Mouse (Mus musculus) spleen, adult 18-20 months (tissue): Measurements from ENCODE around the gene Ccnb1.
A peak's percentile ranks its signal among the peaks of the same experiment; 100 is the strongest.
"Not testable (repeated sequence)": the region's sequence is repeated elsewhere in the genome, so short reads cannot be mapped to it uniquely, and the experiment has no call there.

Experiments used
- DNase-seq, 2 experiments: peaks; one replicate each; pipeline ENCODE4 v3.0.0; 2022; ENCODE audit warnings: mixed read lengths in 2 of 2

Ccnb1 gene

DNA sequence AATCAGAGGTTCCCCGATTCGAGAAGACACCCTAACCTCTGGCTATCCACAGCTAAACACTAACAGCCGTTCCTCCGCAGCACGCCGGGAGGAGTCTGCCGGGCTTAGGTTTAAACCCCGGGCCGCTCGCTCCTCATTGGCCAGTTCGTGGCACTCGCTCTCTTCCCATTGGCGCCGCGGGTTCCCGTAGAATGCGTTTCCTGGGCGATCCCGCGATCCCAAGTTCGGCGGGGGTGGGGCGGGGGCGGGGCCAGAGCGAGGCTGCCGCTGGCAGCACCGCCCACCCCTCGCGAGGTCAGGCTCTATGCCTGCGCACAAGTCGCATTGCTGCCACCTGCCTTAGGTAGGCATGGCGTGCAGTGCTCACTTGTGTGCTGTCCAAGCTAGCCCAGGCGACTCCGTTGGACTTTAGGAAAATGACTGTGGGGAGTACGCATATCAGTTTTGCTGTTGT, at the start of gene Ccnb1:
Gene Ccnb1, minus strand, starts transcription at position 157 of the 454 bp plus-strand sequence.
- DNase-seq: peak; percentile 75 to 77

GRCm38 (mm10) chr13:100834777-100835176, 48.4 kb upstream of the Ccnb1 start:
- DNase-seq: no peak

- DNase-seq: no peak
These were observed 47.3 kb upstream of the Ccnb1 start for GRCm38 (mm10) chr13:100833640-100834002.

- peak; percentile 99 to 100 for DNase-seq
These were observed 46.6 kb upstream of the Ccnb1 start, which contains the start of gene Slc30a5 for GRCm38 (mm10) chr13:100832741-100833639. Gene Slc30a5 (minus strand): TSS chr13:100833427.

GRCm38 (mm10) chr13:100832188-100832587, 45.8 kb upstream of the Ccnb1 start:
- DNase-seq: no peak

DNA sequence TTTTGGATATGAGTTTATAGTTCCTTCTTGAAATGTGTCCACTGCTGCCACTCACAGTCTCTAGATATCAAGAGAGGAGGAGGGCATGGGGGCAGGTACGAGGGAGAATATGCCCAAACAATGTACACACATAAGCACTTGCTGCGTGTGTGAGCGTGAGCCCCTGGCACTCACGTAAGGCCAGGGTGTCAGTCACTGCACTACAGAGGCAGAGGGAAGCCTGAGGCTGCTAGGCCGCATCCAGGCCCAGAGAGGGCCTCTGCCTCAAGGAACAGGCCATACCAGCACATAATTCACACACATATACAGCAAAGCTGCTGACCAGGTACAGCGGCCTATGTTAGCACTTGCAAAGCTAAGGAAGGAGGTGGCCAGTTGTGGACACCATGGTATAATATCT, 44.8 kb upstream of the Ccnb1 start:
- DNase-seq: no peak

DNA sequence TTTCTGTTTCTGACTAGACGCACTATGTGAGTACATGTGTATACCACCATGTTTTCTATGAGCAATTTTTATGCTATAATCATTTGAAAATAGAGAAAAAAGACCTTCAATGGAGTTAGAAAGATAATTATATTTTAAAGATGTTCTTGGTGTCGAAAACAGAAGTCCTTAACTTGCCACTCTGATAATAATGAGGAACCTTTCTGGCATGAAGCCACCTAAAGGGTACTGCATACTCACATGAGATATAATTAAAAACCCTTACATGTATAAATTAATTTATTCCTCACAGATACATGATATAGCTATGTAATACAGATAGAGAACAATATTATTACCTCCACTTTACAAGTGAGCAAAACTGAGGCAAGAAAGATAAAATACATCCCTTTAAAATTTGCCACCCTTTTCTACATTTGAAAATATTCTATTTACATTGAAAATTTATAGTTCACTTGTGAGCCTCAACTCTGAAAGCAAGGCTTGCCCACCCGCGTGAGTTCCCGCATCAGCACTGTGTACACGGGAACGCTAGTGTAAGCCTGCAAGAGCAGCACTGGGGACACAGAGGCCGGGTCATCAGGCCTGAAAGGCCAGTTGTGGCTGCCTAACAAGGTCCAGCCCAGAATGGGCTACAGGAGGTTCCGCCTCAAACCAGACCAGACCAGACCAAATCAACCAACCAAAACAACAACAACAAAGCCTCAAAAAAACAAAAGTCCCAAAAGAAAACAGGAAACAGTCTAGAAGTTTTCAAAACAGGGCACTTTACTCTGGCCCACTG, 39.4 kb upstream of the Ccnb1 start:
- DNase-seq: no peak

GRCm38 (mm10) chr13:100824916-100825315, 38.5 kb upstream of the Ccnb1 start:
- no peak for DNase-seq

DNA sequence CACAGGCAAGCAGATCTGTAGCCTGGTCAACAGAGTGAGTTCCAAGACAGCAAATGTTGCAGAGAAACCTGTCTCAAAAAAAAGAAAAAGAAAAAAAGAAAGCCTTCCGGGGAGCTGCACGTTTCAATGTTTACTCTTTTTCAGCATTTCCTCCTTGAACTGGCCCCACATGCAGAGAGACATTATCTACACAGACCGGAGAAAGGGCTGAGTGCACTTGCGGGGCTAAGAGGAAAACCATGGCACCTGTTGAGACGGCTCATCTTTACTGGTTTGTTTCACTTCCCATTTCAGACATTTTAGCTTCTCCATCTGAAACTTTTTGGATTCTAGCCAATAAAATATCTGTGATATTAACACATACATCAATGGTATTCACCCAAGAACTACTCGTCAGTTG, 37.9 kb upstream of the Ccnb1 start:
- peak; percentile 33 to 48 for DNase-seq

DNA sequence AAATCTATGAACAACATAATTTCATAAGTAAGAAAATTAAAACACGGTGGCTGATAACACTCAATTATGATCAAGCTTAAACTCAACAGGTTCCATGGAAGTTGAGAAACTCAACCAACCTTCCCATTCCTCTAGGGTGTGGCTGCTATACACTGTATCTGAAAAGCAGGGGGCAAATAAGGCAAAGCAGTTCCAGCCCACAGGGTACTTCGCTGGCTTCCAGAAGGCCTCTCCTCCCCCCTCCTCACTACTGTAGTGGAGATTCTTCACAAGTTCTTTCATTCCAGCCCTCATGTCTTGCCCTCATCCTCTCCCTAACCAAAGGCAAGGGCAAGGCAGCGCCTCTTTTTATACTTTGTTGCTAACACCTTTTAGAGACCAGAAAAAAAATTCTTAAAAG, 37.5 kb upstream of the Ccnb1 start:
- no peak for DNase-seq

GRCm38 (mm10) chr13:100814451-100814850, 28.1 kb upstream of the Ccnb1 start:
- DNase-seq: no peak

DNA sequence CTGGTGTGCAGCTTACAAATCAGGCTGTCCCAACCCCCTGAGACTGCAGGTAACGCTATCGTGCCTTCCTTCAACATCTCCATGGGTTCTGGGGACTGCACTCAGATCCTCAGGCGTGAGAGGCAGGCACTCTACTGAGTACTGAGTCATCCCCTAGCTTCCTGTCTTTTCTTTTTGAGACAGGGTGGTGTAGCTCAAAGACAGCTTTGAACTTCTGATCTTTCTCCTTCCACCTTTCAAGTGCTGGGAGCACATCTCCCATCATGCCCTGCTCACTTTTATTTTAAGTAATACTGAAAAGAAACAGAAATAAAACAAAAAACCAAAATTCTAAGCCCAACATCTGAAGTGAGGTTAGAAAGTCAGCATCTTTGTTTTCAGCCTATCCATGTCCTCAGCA, 19.4 kb upstream of the Ccnb1 start:
- no peak for DNase-seq

GRCm38 (mm10) chr13:100797171-100797570, 10.8 kb upstream of the Ccnb1 start:
- no peak for DNase-seq

DNA sequence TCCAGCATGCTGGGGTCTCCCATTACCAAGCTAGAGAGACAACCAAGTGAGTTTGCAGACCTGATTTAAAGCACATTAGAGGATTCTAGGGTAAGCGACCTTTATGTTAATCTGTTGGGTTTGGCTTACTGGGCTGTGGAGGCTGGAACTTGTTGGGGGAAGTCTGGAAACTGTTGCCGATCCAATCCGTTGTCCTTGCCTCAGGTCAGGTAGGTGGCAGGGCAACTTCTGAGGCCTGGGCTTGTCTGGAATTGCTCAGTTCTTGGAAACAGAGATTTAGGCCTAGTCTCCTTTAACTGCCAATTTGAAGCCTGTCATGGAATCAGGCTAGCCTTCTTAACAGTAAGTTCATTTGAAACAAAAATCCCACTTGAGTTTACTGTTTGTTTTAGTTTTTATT, 2.7 kb upstream of the Ccnb1 start:
- no peak for DNase-seq

DNA sequence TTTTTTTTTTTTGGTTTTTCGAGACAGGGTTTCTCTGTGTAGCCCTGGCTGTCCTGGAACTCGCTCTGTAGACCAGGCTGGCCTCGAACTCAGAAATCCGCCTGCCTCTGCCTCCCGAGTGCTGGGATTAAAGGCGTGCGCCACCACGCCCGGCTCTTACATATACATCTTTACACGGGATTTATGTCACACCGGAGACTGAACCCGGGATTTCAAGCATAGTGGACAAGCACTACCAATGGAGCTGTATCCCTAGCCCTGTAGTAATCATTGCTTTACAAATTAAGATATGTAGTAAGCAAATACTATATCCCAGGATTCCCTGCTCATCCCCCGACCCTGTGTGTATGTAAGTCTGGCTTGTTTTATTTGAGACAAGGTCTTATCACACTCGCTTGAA, 1.7 kb upstream of the Ccnb1 start:
- DNase-seq: not testable (repeated sequence)

DNA sequence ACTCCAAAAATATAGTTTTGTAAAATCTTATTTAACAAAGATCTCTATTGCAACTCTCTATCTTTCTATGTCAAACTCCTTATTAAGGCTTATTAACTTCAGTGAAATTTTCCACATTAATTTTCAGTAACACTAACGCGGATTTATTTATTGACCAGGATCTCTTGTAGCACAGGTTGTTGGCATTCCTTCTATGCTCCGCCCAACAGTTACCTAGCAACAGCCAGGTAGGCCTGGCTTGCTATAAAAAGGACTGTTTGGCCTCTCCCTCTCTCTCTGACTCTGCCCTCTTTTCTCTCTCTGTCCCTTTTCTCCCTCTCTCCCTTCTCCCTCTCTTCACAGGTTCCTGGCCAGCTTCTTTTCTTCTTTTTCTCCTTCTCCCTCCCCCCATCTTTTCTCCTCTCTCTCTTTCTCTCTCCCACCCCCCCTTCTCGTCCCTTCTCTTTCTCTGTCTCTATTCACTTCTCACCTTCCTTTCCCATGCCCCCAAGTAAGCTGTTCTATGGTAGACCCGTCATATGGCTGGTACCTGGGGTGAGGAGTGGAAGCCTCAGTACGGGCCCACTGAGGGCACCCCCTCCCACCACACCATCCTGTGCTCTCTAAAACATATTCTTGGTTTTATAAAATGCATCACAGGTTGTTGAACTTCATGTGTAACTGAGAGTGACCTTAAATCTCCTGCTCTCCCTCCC, 1.1 kb upstream of the Ccnb1 start:
- no peak for DNase-seq

DNA sequence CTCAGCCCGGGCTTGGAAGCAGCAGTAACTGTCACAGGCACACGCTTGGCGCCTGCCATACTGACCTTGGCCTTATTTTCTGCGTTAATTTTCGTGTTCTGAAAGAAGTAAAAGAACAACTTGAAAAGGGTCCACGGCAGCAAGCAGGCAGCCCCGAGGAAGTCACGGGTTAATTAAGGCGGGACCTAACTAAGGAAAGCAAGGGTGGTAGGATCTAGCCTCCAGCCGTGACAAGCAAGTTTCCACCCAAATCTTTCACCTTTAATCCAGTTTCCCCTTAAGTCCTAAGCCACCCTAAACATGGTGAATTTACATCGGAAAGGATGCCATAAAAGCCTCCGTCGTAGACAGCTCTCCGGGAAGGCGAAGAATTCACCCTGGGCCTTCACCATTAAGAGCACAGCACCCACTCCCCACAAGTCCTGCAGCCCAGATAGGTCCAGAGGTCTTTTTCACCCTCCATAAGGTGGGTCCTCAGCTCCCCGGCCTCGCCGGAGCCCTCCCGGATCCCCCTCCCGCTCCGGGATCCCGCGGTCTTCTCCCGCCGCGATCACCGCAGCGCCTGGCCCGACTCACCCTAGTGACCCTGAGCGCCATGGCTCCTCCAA, 460 bp downstream of the Ccnb1 start:
- DNase-seq: no peak

DNA sequence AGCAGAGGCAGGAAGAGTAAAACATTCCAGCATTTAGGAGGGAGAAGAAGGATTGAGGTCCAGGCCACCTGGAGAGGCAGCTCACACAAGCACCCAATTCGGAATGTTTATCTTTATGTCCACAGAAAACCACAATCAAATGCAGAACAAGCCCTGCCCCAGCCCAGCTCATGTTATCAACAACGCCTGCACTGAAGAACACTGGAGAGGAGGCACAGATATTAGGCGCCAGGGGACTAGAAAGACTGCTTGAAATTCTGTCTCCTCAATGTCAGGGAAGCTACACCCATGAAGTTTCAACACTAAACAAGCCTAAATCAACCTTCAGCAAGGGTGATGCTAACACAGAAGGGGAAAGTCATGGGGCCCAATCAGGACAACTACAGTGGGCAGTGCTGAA, 8.9 kb downstream of the Ccnb1 start:
- no peak for DNase-seq

DNA sequence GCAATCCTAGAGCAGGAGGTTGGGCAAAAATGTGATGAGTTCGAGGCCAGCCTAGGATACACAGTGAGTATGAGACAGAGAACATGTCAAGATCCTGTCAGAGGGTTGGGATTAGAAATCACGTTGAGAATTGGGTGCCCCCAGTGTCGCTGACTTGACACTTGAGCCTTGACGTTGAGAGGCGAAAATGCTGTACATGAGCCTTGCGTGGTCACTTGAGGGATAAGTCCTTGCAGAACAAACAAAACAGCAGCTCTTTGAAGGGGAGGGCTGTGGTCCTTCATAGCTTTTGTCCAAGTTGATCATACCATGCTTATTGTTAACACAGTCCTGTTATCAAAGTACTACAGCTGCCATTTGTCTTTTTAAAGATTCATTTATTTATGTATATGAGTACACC, 9.7 kb downstream of the Ccnb1 start:
- no peak for DNase-seq

DNA sequence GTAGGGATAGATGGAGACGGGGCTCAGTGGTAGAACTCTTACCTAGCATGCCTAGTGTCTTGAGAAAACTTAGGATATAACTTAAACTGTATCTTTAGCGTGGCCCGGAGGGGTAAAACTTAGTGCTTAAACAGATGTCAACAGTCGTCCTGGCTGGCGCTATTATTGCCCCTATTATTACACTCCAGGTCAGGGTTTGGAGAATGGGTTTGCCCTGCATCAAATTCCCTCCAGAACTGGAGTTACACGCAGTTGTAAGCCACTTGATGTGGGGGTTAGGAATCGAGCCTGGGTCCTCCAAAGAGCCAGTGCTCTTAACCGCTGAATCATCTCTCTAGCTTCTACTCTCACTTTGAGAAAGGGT, 10.3 kb downstream of the Ccnb1 start:
- DNase-seq: no peak

DNA sequence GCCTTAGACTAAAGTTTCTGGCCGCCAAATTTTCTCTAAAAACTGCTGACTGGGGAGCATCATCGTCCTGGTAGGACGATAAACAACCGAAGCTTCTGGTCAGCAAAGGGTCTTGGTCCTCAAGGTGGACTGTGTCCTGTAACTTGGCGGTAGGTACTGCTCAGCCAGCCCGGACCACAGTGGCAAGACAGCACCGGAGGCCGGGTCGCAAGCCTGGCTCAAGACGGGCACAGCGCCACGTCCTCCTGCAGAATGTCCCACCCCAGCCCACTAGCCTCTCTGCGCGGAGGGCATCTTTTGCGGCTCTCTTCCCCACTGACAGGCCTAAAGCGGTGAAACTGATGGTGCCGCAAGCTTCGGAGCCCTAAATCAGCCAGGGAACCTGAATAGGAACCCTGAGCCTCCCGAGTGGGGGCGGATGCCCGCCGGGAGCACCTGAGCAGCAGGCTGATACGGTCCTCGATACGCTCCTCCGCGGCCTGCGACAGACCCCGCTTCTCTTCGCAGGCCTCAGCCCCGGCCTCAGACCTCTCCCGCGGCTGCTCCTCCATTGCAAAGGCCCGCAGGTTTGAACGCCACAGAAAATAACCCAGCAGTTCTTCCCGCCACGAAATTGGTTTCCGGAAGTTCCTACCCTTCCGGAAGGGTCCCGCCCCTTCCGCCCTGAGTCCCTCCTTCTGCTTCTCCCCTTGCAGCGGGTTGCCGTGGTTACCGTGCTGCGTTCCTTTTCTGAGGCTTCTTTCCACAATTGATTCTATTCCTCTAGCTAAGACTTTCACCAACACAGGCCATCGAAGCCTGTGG, 10.9 kb downstream of the Ccnb1 start, which contains the start of gene Cenph:
Gene Cenph, minus strand, starts transcription at position 648 of the 804 bp plus-strand sequence.
- DNase-seq: peak; percentile 63 to 78

DNA sequence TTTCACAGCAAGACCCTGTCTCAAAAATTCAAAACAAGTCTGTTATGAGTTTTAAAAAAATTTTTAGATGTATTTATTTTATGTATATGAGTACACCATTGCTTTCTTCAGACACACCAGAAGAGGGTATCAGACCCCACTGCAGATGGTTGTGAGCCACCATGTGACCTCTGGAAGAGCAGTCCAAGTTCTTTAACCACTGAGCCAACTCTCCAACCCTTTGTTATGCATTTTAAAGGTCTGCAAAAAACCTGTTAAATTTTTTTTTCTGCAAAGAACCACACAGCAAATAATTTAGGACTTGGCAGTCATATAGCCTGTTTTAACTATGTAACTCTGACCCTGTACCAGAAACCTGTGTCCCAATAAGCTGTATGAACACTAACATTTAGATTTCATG, 11.7 kb downstream of the Ccnb1 start:
- no peak for DNase-seq
